Mouse (Mus musculus) hematopoietic stem cell, adult 5-6 weeks (primary cell): ENCODE results near the gene Neil3. TPM values are rescaled to one million over a fixed set of nuclear protein-coding genes. Genes with fewer than 3 reads are reported as not detected.
"Not testable (repeated sequence)": the region's sequence is repeated elsewhere in the genome, so short reads cannot be mapped to it uniquely, and the experiment has no call there.

ENCODE experiments used
- ATAC-seq, 2 experiments: fragments of 125-278 bp in 1 of 2; replicated peaks in 1 of 2; 2 replicates each; pipeline ENCODE4 v1.8.0; 2016 to 2017; ENCODE audit warnings: inconsistent platforms in 2 of 2, mild to moderate bottlenecking in 2 of 2, moderate number of reproducible peaks in 2 of 2, low read depth in 1 of 2, moderate TSS enrichment in 1 of 2; ENCODE audit not compliant: low FRiP score in 2 of 2, poor library complexity in 2 of 2, severe bottlenecking in 2 of 2, insufficient read depth in 1 of 2, low TSS enrichment in 1 of 2
- total RNA-seq: library from RNA; stranded (forward); fragments of 172-1452, 232-1000 nt; gene quantifications from 2 replicates; pipeline ENCODE4 v1.2.3, GENCODE M21; 2017

The Neil3 gene
- total RNA-seq, 1 experiment from 2014 or later = 44.9 TPM

DNA sequence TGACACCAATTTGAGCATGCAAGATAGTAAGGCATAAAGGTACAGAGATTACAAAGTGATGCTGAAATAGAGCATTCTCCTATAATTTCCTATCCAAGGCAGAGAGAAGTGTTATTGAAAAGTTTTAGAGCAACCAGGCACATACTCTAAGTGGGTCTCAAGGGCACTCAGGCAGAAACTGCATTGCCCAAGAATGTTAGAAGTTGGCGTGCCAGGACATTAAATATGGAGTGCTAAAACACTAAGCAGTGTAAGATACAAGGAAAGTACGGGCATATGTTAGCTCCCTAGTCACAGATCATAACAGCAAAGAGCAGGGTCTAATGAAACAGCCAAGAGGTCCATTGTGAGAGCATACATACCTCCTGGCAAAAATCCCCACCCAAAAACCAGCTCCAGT, 65.3 kb downstream of the Neil3 start:
- no peak for ATAC-seq

DNA sequence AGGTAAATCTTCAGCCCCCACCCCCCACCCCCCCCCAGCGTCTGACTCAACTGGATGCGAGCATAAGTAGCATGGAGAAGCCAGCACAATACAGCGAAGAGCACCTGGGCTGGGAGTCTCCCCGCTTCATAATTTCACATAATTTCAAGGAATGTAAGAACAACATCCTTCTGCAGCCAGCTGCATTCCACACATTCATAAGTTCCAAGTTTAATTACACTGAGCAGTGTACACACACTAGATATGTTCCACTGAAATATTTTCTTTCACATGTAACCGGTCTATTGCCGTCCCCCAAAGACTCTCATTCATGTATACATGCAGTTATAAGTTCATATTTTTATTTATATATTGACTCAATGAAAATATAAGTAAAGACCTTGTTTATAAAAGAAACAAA, 72.6 kb downstream of the Neil3 start:
- ATAC-seq = no peak

DNA sequence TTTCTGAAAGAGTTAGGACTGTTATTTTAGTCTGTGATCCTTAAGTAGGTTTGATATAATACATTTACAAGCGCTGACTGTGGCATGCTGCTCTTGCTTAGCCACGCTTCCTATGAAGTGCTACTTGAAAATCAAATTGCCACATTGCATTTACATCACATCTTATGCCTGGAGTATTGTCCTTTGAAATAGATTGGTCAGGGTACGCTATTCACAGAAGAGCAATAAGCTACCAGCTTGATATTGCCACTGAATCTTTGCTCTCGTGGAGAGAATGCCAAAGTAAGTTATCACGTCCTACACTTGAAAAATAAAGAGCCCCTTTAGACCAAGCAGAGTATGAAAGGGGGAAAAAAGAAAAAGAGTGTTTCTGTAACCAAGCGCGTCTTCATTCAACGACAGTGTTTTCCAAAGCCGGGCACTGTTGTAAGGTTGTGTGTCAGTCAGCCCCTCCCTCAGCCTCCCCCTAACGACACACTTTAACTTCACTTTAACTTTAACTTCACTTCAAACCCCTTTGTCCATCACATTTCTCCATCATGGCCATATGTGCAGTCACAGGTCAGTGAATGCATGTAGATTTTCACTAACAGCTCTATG, 76.3 kb downstream of the Neil3 start:
- no peak for ATAC-seq

DNA sequence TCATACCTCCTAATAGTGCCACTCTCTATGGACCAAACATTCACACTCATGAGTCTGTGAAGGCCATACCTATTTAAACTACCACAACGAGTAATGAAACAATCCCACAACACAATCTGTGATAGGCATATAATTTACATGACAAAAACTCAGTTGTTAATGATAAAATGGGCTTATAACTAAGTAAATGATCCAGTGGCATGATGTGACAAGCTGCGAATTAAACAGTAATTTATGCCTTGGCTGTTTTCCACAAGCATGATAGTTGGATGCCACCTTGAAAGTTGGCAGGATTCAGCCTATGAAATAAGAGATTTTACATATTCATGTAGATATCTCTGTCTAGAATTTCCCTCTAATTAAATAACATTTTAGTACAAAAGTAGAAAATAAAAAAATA, 99.3 kb downstream of the Neil3 start:
- ATAC-seq = no peak

DNA sequence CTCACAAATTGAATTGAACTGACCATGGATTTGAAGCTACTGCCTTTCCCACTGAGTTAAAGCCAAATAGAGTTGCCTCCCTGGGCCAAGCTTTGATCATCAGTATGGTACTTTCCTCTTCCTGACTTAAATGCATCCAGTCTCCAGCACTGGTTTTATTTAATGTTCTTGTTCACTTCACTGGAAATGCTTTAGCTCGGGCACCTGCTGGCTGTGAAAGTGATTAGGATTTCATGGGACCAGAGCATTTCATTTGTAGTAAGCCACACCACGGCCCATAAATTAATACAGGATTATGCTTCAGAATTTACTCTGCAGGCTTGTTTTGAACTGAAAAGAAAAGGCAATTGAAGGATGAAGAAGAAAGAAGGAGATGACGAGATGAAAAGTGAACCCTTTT, 100.8 kb downstream of the Neil3 start:
- ATAC-seq = not testable (repeated sequence)

Other genes starting within 250 kb of the Neil3 start
- 17.0 and 21.4 TPM in 2 replicates for gene Aga, start 127.3 kb downstream of the Neil3 start, total RNA-seq